Mouse (Mus musculus): ENCODE results near the gene Hivep3.

GRCm38 (mm10) chr4:119977817-119978491, 244.4 kb downstream of the Hivep3 start:
- TF ChIP-seq CTCF (conservative IDR thresholded peaks at IDR 0.05; ENCODE audit: low read length), result no peak
- TF ChIP-seq POU5F1 (IDR thresholded peaks at IDR 0.05; ENCODE audit: borderline replicate concordance, low read length), result no peak
- no peak for TF ChIP-seq NANOG (IDR thresholded peaks at IDR 0.05; ENCODE audit: borderline replicate concordance, low read length)
